Mouse (Mus musculus): ENCODE results near the gene Grin2d. TPM values are rescaled to one million over a fixed set of nuclear protein-coding genes. Genes with fewer than 3 reads are reported as not detected.
A peak's percentile ranks its signal among the peaks of the same experiment; 100 is the strongest.
"Not testable (repeated sequence)": the region's sequence is repeated elsewhere in the genome, so short reads cannot be mapped to it uniquely, and the experiment has no call there.

Grin2d gene
- 0.50 and 0.57 TPM in 2 replicates for polyA plus RNA-seq (2015; fragmentation: Nextera tagmentation; extraction: Ambion mirVana)

DNA sequence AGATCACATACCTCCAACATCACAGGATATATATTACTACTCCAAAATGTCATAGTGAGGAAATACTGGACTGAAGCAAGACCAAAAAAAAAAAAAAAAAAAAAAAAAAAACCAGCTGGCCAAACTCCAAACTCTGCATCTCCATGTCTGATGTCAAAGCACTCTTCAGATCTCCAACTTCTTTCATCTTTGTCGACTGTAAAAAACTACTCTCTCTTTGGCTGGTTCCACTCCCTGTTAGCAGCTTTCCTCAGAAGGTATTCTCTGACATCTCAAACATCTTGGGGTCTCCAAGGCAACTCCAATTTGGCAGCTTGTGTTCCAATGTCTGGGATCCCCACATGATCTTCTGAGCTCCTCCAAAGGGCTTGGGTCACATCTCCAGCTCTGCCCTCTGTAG, at the start of gene Grin2d:
Grin2d (minus strand) TSS at position 101 of the 400 bp plus-strand sequence.
- WGBS: 77% methylated on average over 1 of the region's 1 CpGs
- Histone ChIP-seq H3K36me3 (peaks cover 80% of the 10 kb centered on the region), H3K4me1 (peaks cover 16% of the 10 kb centered on the region)
- not testable (repeated sequence) for H3K9me3 ChIP-seq; H3K27me3 ChIP-seq; ATAC-seq (ENCODE audit: borderline replicate concordance, extremely low read depth, low FRiP score, low TSS enrichment); H3K4me2 ChIP-seq; H3K27ac ChIP-seq; H3K4me3 ChIP-seq; H3K9ac ChIP-seq

DNA sequence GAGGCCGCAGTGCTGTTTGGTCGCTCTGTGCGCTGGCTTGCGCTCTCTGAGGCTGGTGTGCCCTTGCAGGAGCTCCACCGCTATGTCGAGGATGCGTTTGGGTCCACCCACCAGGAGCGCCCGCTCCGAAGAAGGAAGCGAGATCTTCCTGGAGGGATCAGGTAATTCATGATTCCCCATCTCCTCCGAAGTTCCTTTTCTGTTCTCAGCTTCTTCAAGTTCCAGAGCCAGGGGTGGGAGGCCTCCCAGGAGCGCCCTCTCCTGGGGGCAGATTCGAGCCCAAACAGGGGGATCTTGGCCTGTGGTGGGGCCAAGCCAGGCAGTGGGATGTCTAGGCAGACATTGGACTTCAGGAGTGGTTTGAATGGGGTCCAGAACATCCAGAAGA, 46.2 kb upstream of the Grin2d start:
- peaks cover 11% of the 10 kb centered on the region; the same call in 1 of the 2 replicates for H3K27me3 ChIP-seq
- WGBS: 22% methylated on average over 14 of the region's 14 CpGs
- H3K36me3 ChIP-seq: no peaks in the 10 kb centered on the region
- ATAC-seq (ENCODE audit: borderline replicate concordance, extremely low read depth, low FRiP score, low TSS enrichment): no peak
- peak overlapping the region; percentile 65 for H3K4me2 ChIP-seq
- peak overlapping the region; percentile 96; the same call in 1 of the 2 replicates for H3K27ac ChIP-seq
- no peaks in the 10 kb centered on the region for H3K9me3 ChIP-seq
- peak overlapping the region; percentile 21; the same call in 1 of the 2 replicates for H3K9ac ChIP-seq
- peak overlapping the region; percentile 46 for H3K4me3 ChIP-seq
- H3K4me1 ChIP-seq: peaks cover 37% of the 10 kb centered on the region

DNA sequence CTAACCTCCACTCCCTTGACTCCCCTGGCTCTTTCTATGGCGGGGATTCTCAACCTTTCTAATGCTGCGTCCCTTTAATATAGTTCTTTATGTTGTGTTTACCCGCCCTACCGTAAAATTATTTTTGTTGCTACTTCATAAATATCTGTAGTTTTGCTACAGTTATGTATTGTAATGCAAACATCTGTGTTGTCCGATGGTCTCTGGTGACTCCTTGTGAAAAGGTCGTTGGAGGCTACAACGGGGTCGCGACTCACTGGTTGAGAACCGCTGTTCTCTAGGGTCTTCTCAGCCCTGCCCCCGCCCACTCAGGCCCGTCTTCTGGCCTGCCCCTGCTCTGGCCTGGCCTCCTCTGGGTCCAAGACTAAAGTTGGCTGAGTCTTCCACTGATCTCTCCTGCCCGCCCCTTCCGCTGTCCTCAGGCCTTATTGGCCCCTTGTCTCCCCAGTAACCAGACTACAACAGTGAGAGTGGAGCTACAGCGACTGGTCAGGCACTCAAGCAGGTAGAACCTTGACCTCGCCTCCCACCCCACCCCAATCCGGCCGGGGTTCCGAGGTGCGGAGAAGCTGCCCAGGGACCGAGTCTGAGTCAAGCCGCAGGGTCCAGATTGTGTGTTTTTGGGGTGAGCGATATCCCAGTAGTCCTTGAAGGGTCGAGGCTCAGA, 45.7 kb upstream of the Grin2d start, which contains the start of gene Ccdc114:
Ccdc114 (plus strand) TSS at position 311 of the 667 bp plus-strand sequence.
- Histone ChIP-seq H3K9ac (peak within 1 kb of the TSS; percentile 25; the same call in 1 of the 2 replicates), H3K4me3 (peak within 1 kb of the TSS; percentile 46), H3K36me3 (0 out of 2 replicates have a peak, but pooled peaks cover 2% of the 10 kb centered on the region), H3K4me1 (peaks cover 42% of the 10 kb centered on the region), H3K27me3 (peaks cover 6% of the 10 kb centered on the region; the same call in 1 of the 2 replicates), H3K4me2 (peak within 1 kb of the TSS; percentile 65), H3K9me3 (no peaks in the 10 kb centered on the region), H3K27ac (peak within 1 kb of the TSS; percentile 96)
- ATAC-seq (ENCODE audit: borderline replicate concordance, extremely low read depth, low FRiP score, low TSS enrichment): peak; percentile 64
- 9% methylated on average over 24 of the region's 24 CpGs for WGBS

DNA sequence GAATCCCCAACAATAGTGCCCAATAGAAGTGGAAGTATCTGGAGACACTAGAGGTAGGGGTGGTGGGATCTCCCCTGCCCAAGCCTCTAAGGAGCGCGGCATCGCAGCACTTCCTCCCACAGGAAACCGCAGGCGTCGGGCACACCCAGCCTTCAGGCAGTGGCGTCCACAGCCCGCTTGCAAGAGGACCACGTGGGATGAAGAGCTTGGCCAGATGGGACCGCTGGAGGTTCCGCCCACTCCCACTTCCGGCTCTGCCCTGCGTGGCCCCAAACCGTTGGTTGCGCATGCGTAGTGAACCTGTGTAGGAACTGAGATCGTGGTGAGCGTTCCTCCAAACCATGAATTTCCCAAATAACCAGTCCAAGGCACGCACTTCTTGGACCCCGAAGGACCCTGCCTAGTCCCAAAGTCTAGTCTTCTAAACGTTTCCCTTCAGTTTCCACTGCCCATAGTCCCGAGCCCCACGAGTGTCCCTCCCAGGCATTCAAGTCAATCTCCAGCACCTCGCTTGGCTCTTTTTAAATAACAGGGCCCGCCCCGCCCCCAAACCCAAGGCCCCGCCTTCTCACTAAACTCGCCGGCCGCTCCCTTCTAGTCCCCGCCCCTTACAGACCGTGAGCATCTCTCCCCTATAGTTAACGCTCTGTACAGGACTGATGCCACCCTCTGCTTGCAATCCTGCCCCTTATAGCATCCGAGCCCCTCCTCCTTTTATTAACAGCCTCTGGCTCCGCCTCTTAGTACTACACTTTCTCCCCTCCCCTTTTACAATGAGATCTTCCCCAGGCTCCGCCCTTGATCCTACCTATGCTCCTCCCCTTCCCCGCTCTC, 45.0 kb upstream of the Grin2d start:
- H3K27ac ChIP-seq: peak overlapping the region; percentile 96
- H3K4me3 ChIP-seq: peak overlapping the region; percentile 46
- under 1% methylated on average over 37 of the region's 37 CpGs for WGBS
- peak overlapping the region; percentile 65 for H3K4me2 ChIP-seq
- no peaks in the 10 kb centered on the region for H3K9me3 ChIP-seq
- H3K27me3 ChIP-seq: peaks cover 3% of the 10 kb centered on the region; the same call in 1 of the 2 replicates
- peaks cover 44% of the 10 kb centered on the region for H3K4me1 ChIP-seq
- 0 out of 2 replicates have a peak, but pooled peaks cover 3% of the 10 kb centered on the region for H3K36me3 ChIP-seq
- peak overlapping the region; percentile 25; the same call in 1 of the 2 replicates for H3K9ac ChIP-seq
- peak; percentile 91 for ATAC-seq (ENCODE audit: borderline replicate concordance, extremely low read depth, low FRiP score, low TSS enrichment)

DNA sequence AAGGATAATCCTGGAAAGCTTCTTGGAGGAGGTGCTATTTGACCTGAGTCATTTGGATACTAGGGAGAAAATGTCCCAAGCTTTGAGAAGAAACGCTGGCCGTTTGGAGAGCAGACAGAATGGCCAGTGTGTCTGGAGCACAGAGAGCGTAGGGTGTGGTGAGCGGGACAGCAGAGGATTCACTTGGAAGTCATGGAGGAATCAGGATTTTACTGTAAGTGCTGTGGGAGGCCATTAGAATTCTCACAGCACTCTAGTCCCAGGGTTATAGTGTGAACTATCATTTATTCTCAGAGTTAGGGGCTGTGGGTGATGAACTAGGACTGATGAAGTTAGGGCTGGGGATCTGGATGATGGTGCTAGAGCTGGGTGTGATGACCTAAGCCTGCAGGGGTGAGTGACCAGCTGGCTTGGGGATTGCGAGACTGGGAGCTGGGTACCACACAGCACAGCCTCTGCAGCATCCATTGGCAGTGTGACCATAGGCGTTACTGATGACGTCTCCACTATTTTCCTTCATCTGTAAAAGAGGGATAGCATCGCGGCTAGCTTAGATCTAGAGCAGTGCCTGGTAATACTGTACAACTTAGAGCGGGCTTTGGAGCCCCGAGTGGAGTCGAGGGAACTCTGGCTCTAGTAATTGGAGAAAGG, 43.9 kb upstream of the Grin2d start:
- Histone ChIP-seq H3K4me1 (peaks cover 54% of the 10 kb centered on the region), H3K9ac (no peak overlapping the region), H3K4me2 (peak overlapping the region; percentile 65), H3K4me3 (no peak overlapping the region), H3K9me3 (no peaks in the 10 kb centered on the region), H3K27ac (peak overlapping the region; percentile 96), H3K27me3 (no peaks in the 10 kb centered on the region), H3K36me3 (0 out of 2 replicates have a peak, but pooled peaks cover 3% of the 10 kb centered on the region)
- ATAC-seq (ENCODE audit: borderline replicate concordance, extremely low read depth, low FRiP score, low TSS enrichment): no peak
- 75% methylated on average over 12 of the region's 12 CpGs for WGBS

DNA sequence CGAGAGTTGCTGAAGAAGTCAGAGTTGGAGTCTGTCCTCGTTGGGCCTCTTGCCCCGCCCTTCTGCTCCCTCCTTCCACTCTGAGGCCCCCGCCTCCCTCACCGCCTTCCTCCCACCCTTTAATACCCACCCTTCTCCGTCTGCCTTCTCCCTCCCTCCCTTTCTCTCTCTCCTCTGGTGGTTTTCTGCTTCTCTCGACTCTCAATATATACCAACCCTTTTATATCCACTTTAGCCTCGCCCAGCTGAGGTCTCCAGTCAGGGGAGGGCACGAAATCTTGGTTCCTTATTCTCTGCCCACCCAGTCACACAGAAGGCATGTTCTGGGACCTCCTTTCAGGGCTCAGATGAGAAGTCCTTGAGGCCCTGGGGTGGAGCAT, 43.1 kb upstream of the Grin2d start, which contains the start of gene Emp3:
Emp3 (minus strand) TSS at position 163 of the 380 bp plus-strand sequence.
- Histone ChIP-seq H3K9ac (peak within 1 kb of the TSS; percentile 58), H3K4me3 (peak within 1 kb of the TSS; percentile 48), H3K9me3 (no peaks in the 10 kb centered on the region), H3K27me3 (no peaks in the 10 kb centered on the region), H3K36me3 (0 out of 2 replicates have a peak, but pooled peaks cover 3% of the 10 kb centered on the region), H3K27ac (peak within 1 kb of the TSS; percentile 96), H3K4me1 (peaks cover 61% of the 10 kb centered on the region), H3K4me2 (peak within 1 kb of the TSS; percentile 65)
- WGBS: 9% methylated on average over 9 of the region's 9 CpGs
- no peak for ATAC-seq (ENCODE audit: borderline replicate concordance, extremely low read depth, low FRiP score, low TSS enrichment)

DNA sequence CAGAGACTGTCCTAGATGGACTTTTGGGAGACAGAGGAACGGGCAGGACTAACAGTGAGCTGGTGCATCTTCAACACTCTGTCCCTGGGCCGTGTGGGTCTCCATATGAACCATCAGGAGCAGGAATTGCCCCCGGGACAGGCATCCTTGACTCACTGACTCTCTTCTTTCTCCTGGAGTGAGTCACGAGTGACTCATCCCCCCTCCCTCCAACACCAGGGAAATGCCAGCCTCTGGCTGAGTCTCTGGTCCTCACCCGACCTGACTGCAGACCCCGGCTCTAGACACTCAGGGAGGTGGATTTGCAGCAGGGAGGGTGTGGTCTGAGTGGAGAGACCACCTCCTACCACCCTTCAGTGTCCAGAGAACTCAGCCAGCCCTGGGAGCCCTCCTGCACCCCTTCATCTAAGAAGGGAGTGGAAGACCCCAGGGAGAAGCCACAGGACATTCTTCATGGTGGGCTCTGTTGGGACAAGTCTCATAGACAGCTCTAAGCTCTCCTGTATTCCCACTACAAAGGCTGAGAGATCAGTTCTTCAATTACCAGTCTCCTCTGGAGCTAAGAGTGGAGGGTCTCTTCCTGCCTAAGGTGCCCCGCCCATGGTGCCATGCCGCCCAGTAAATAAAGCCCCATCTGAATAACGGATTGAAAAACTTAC, 42.5 kb upstream of the Grin2d start:
- no peaks in the 10 kb centered on the region for H3K9me3 ChIP-seq
- H3K4me2 ChIP-seq: peak overlapping the region; percentile 65
- H3K27ac ChIP-seq: peak overlapping the region; percentile 96
- H3K4me3 ChIP-seq: peak overlapping the region; percentile 48
- no peaks in the 10 kb centered on the region for H3K27me3 ChIP-seq
- H3K9ac ChIP-seq: peak overlapping the region; percentile 58
- H3K4me1 ChIP-seq: peaks cover 66% of the 10 kb centered on the region
- 0 out of 2 replicates have a peak, but pooled peaks cover 3% of the 10 kb centered on the region for H3K36me3 ChIP-seq
- 19% methylated on average over 9 of the region's 9 CpGs for WGBS
- ATAC-seq (ENCODE audit: borderline replicate concordance, extremely low read depth, low FRiP score, low TSS enrichment): no peak

DNA sequence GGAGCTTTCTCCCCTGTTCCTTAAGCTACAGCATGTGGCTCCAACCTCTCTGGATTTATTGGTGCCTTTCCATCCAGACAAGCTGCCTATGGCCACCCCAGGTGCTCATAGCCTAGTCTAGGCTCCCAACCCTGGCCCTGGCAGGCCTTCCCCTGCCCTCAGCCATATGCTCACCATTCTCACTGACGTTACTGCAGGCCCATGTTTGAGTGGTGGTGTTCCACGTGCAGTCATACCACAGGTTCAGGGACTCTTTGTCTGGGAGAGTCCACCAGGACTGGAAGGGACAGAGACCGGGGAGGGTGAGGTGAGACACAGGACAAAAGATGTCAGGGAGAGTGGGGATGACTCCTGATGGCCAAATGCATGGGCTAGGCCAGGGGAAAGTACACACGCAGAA, 41.6 kb upstream of the Grin2d start:
- no peaks in the 10 kb centered on the region for H3K9me3 ChIP-seq
- peak overlapping the region; percentile 58 for H3K9ac ChIP-seq
- 0 out of 2 replicates have a peak, but pooled peaks cover 3% of the 10 kb centered on the region for H3K36me3 ChIP-seq
- peak overlapping the region; percentile 65 for H3K4me2 ChIP-seq
- H3K4me3 ChIP-seq: peak overlapping the region; percentile 48
- 67% methylated on average over 4 of the region's 4 CpGs for whole genome bisulfite sequencing
- no peak for ATAC-seq (ENCODE audit: borderline replicate concordance, extremely low read depth, low FRiP score, low TSS enrichment)
- H3K27ac ChIP-seq: 0 out of 2 replicates have a peak overlapping the region, but pooled peaks have one; percentile 96
- H3K4me1 ChIP-seq: peaks cover 66% of the 10 kb centered on the region
- no peaks in the 10 kb centered on the region for H3K27me3 ChIP-seq

DNA sequence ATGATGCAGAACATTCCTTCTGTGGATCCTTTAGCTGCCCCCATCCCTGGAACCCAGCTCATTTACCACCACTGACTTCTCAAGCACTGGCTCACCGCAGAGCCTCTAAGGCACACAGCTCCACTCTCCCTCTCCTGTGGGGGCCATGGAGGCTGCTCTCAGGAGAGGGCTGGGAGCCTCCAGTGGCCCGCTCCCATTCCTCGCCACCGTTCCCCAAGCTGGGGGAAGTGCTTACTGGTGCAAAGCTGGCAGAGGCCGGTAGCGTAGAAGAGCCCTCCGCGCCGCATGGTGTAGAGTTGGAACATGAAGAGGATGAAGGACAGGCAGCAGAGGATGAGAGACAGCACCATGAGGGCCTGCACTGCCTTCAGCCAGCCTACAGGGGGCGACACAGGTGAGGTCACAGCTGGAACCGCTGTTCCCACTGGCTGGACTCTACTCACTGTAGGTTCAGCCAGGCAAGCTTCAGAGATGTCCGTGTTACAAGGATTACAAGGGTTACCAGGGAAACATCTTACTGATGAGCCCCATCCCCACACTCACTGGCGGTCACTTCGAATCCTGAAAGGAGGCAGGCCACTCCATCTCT, 41.0 kb upstream of the Grin2d start:
- H3K4me3 ChIP-seq: 0 out of 2 replicates have a peak overlapping the region, but pooled peaks have one; percentile 48
- WGBS: 66% methylated on average over 14 of the region's 14 CpGs

DNA sequence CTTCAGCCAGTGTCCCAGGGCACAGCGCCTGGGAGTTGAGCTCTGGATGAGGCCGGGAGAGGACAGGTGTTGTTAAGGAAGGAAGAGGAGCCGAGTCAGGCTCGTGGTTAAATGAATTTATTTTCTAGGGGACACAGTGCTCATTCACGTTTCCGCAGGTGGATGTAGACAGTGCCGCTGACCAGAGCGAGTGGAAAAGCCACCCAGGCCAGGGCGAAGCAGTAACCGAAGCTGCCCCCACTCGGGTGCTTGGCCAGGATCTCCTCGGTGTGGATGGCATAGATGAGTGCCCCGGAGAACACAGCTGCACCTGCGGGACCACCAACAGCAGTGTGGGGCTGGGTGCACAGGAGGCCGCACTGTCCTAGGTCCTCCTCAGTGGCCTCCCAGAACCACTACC, 39.7 kb upstream of the Grin2d start:
- Histone ChIP-seq H3K9me3 (no peaks in the 10 kb centered on the region), H3K4me1 (peaks cover 56% of the 10 kb centered on the region), H3K9ac (peak overlapping the region; percentile 35; the same call in 1 of the 2 replicates), H3K4me2 (peak overlapping the region; percentile 56), H3K27me3 (no peaks in the 10 kb centered on the region), H3K36me3 (0 out of 2 replicates have a peak, but pooled peaks cover 3% of the 10 kb centered on the region), H3K27ac (peak overlapping the region; percentile 86), H3K4me3 (no peak overlapping the region)
- 82% methylated on average over 15 of the region's 15 CpGs for WGBS
- ATAC-seq (ENCODE audit: borderline replicate concordance, extremely low read depth, low FRiP score, low TSS enrichment): no peak

More for the DNA sequence above, 41.0 kb upstream of the Grin2d start:
- 0 out of 2 replicates have a peak, but pooled peaks cover 3% of the 10 kb centered on the region for H3K36me3 ChIP-seq
- no peaks in the 10 kb centered on the region for H3K9me3 ChIP-seq
- ATAC-seq (ENCODE audit: borderline replicate concordance, extremely low read depth, low FRiP score, low TSS enrichment): no peak
- H3K27me3 ChIP-seq: no peaks in the 10 kb centered on the region
- H3K27ac ChIP-seq: no peak overlapping the region
- H3K9ac ChIP-seq: no peak overlapping the region
- H3K4me1 ChIP-seq: peaks cover 61% of the 10 kb centered on the region
- H3K4me2 ChIP-seq: peak overlapping the region; percentile 65

All from lung, embryonic 15.5 days (tissue).